Mouse (Mus musculus) embryonic stem cell, embryonic (primary cell): ENCODE results near the gene D430019H16Rik.

Source experiments
- CTCF ChIA-PET, 4 experiments: fragments of 300-600 bp in 2 of 4; fragments of 350-600 bp in 2 of 4; sonication (Branson Sonifier 250); formaldehyde crosslinking; loops; one replicate each; lab custom pipeline; 2022; ENCODE audit warnings: inconsistent platforms in 2 of 4; lab: Charles Lee
- POLR2A ChIA-PET, 4 experiments: fragments of 300-600 bp in 2 of 4; fragments of 350-600 bp in 2 of 4; sonication (Branson Sonifier 250); formaldehyde crosslinking; loops; one replicate each; lab custom pipeline; 2022; ENCODE audit warnings: antibody characterized with exemption in 4 of 4, inconsistent platforms in 1 of 4; lab: Charles Lee

D430019H16Rik gene

DNA sequence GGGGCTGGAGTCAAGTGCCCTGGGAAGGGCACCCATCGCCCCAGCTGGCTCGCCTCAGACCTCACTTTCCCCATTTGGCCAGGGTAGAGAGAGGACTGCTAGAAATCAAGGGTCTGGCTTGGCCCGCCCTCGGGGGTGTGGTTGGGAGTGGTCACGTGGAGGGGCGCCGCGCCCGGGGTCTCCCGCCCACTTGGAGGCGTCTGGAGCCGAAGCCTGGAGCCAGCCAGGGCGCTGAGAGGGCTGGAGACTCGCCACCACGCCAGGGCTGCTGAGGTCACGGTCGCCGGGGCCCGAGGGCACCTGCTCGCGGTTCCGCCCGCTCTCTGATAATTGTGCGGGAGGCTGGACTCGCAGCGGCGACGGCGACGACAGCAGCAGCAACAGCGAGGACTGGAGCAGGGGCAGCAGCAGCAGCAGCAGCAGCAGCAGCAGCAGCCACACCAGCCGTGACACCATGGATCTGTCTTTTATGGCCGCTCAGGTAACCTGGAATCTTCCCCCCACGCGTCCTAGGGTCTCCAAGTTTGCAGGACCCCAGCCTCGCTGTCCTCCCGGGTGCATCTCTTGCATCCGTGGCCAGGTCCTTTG is at the start of gene D430019H16Rik:
Gene D430019H16Rik, plus strand, starts transcription at position 187 of the 588 bp plus-strand sequence.
- CTCF ChIA-PET = interaction anchor here in 1 of 4 experiments (0.5 to 1.1 kb wide), 5 partner anchors 16 to 500 kb away, joined by 3 to 7 read pairs (median 3); no protein-coding TSS in a partner anchor

DNA sequence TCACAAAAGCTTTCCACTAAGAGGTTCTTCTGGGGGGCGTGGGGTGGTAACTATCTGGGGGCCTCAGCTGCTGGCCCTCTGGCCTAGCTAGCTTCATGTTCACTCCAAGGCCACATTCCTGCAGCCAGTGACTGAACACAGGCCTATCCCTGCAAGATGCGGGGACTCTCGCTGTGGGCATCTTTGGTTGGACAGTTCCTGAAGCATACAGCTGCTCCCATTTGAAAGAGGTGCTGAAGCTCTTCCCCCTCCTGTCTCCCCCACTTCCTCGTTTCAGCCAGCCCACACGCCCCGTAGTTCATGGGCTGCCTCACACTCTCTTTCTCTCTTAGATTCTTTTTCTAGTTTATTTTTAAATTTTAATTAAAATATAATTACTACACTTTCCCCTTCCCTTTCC is 47.6 kb upstream of the D430019H16Rik start:
- ChIA-PET CTCF (interaction anchor here in 2 of 4 experiments (0.6 to 1.4 kb wide), 3 partner anchors 118 to 338 kb away, joined by 3 to 4 read pairs (median 4); no protein-coding TSS in a partner anchor), POLR2A (interaction anchor here in 2 of 4 experiments (0.6 to 0.9 kb wide), 3 partner anchors 13 to 342 kb away, joined by 3 to 6 read pairs (median 3); no protein-coding TSS in a partner anchor)

More for the DNA sequence above, at the start of gene D430019H16Rik:
- POLR2A ChIA-PET = no interaction called here

DNA sequence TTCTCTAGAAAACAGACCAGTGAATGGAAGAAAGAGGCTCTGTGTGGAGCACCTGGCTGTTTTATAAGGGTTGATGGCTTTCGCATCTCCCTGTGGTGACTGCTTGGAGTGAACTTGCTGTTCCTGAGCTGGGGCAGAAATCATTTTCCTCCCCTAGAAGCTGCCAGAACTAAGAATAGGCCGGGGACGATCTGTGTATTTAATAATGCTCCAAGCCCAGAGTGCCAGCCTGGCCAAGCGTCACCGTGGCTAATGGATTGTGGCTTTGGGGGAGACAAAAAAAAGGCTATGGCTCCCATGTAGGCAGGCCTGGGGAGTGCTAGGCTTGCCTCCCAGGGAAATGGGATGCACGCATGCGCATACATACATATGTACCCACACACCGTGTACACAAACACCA is 39.7 kb upstream of the D430019H16Rik start:
- ChIA-PET POLR2A (no interaction called here), CTCF (no interaction called here)

DNA sequence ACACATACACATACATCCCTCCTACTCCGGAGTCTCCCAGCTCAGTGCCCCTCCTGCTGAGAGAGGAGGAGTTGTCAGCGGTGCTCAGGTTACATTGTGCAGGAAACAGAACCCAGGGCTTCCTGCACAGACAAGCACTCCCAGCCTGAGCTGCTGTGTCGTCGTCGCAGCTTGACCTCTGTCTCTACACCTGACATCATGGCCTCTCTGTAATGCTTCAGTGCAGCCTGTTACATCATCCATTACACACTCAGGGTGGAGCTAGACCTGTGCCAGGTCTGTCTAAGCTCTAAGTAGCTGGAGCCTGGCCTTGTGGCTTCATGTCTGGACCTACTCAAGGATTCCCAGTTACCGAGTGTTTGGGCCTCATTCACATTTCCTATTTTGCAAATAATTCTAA is 33.2 kb upstream of the D430019H16Rik start:
- ChIA-PET POLR2A (interaction anchor here in 2 of 4 experiments (0.8 to 2.0 kb wide), 2 partner anchors 19 to 139 kb away, joined by 3 to 4 read pairs; no protein-coding TSS in a partner anchor), CTCF (interaction anchor here in 2 of 4 experiments (0.6 to 2.0 kb wide), 3 partner anchors 54 to 161 kb away, joined by 3 to 7 read pairs (median 3); no protein-coding TSS in a partner anchor)

DNA sequence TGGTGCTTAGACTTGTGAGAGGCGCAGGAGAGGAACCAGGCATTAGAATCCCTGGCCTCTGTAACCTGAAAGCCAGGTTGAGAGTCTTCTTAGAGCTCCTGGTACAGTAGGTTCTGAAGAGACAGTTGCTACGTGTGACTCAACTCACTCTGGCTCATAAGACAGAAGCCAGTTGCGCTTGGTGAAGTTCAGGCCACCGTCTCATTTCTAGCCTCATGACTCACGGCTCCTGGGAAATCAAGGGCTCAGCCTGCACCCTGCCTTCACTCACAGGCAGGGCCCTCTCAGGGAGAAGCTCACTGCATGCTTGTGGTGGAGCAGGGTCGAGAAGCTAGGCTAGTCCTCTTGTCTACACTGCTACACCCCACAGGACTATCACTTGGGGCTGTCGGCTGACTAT is 27.1 kb upstream of the D430019H16Rik start:
- POLR2A ChIA-PET = interaction anchor here in 3 of 4 experiments (0.6 to 2.1 kb wide), 4 partner anchors 12 to 372 kb away, joined by 3 to 6 read pairs (median 3); no protein-coding TSS in a partner anchor
- CTCF ChIA-PET = interaction anchor here (0.6 to 2.4 kb wide), 21 partner anchors 26 to 474 kb away, joined by 3 to 16 read pairs (median 5); no protein-coding TSS in a partner anchor

DNA sequence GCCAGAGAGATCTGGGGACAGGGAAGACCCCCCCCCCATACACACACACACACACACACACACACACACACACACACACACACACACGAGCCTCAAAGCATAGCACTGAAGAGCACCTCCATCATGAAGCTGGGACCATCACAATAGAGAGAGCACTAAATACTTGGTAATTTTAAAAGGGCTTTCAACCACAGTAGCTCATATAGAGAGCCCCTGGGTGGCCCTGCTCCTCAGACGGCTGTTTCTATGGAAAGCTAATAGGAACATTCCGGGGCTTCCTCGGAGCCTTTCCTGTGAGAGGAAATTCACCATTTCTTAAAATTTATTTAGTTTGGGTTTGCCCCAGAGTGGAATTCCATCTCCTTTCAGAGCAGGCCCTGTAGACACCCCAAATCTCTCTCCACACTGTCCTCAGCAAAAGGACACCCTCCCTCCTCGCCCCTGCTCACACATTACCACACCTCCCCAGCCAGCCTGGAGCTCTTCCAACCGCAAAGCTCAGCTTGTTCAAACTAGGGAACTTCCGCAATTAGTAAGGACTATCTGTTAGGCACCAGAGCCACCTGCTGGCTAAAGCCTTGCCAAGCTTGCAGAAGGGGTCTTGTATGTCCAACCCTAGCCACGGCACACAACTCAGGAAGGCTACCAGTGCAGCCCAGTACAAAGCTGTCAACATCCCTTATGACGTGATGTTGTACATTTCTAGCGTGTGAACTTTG is 26.5 kb upstream of the D430019H16Rik start:
- CTCF ChIA-PET = interaction anchor here (0.5 to 2.4 kb wide), 60 partner anchors 8 to 1894 kb away, joined by 3 to 16 read pairs (median 4); partner anchors contain the start of gene Tcl1b5 (in 1 of the 4)
- POLR2A ChIA-PET = interaction anchor here in 3 of 4 experiments (0.6 to 2.1 kb wide), 7 partner anchors 9 to 323 kb away, joined by 3 to 6 read pairs (median 4); no protein-coding TSS in a partner anchor

DNA sequence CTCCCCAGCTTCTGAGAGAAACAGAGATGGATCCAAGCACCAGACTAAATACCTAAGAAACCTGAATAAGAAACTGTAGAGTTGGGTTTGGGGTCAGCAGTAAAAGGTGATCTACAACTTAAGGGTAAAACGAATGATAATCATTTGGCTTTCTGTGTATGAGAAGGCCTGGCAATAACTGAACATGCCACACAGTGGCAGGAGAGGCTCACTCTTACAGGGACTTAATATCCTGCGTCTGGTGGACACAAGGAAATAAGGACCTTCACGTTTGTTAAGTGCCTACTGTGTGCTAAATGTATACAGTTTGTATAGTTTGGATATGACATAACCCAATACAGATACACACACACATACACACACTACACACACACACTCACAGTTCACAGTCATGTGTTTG is 21.8 kb upstream of the D430019H16Rik start:
- ChIA-PET CTCF (no interaction called here), POLR2A (interaction anchor here in 1 of 4 experiments (0.7 kb wide), 1 partner anchor 182 kb away, joined by 3 read pairs; no protein-coding TSS in a partner anchor)

DNA sequence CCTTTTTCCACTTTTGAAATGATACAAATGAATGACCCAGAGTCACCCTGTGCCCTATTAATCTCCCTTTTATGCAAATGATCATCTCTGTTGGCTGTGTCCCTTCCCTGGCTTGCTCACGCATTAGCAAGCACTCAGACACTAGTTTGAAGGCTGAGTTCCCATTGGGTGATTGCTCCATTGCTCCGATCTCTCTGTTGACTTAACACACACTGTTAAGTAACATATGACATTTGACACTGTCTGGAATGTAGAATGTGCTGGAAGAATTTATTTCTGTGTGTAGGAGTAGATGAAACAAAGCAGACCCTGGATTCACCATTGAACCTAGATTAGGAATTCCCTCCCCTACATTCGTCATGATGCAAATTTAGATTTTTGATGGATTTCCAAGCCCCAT is 20.8 kb upstream of the D430019H16Rik start:
- ChIA-PET CTCF (no interaction called here), POLR2A (interaction anchor here in 1 of 4 experiments (0.7 kb wide), 1 partner anchor 182 kb away, joined by 3 read pairs; no protein-coding TSS in a partner anchor)

DNA sequence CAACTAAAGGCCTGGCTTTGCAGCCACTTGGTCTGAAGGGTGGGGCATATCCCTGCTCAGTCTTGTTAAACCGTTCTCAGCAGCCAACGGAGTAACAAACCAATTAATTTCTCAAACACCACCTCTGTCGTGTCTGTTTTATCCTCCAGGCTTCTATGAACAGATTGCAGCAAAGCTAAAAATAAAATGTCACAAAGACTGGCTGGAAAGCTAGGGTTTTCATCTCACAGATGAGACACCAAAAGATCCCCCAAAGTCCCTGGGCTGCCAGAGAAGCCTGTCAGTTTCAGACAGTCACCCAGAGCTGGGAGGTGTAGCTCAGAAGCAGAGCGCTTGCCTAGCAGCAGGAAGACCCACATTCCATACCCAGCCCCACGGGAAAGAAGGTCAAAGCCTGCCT is 15.4 kb upstream of the D430019H16Rik start:
- ChIA-PET POLR2A (interaction anchor here in 1 of 4 experiments (0.8 to 2.3 kb wide), 3 partner anchors 11 to 38 kb away, joined by 3 to 6 read pairs (median 6); no protein-coding TSS in a partner anchor), CTCF (interaction anchor here in 2 of 4 experiments (0.6 to 0.9 kb wide), 5 partner anchors 11 to 483 kb away, joined by 3 to 5 read pairs (median 3); no protein-coding TSS in a partner anchor)

DNA sequence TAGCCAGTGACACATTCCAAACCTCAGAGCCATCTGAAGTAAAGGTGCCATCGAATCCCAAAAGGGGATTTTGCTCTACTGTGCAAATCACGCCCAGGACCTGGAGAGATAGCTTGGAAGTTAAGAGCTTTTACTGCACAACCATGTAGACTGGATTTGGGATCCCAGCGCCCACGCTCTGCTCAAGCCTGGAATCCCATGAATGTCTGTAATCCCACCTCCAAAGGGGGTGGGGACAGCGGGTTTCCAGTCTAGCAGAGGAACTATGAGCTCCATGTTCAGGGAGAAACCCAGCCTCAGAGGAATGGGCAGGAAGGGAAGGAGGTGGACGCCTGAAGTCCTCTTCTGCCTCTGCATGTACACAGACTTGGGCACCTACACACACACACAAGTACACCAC is 13.7 kb upstream of the D430019H16Rik start:
- ChIA-PET POLR2A (interaction anchor here in 2 of 4 experiments (0.8 to 2.3 kb wide), 5 partner anchors 13 to 113 kb away, joined by 3 to 6 read pairs (median 3); no protein-coding TSS in a partner anchor), CTCF (interaction anchor here in 2 of 4 experiments (0.6 to 1.2 kb wide), 5 partner anchors 32 to 487 kb away, joined by 3 to 5 read pairs (median 3); no protein-coding TSS in a partner anchor)

DNA sequence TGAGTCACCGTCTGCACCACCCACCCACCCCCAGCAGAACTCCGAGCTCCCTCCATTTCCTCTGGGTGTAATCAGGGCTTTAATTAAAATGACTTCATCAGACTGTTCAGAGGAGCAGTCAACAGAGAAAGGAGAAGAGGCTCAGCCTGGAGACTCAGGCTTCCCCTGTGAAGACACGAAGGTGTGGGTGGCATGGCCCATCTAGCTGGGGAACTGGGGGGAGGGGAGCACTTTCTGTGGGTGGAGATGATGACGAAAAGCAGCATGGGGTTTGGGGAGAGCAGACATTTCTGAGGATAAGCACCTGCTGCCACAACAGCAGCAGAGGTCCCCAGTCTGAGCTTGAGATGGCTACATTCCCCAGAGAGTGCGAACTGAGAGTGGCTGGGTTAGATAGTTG is 10.1 kb upstream of the D430019H16Rik start:
- ChIA-PET POLR2A (interaction anchor here in 2 of 4 experiments (0.5 to 1.0 kb wide), 3 partner anchors 11 to 122 kb away, joined by 3 to 12 read pairs (median 3); no protein-coding TSS in a partner anchor), CTCF (interaction anchor here in 1 of 4 experiments (0.7 kb wide), 1 partner anchor 438 kb away, joined by 9 read pairs; no protein-coding TSS in a partner anchor)

DNA sequence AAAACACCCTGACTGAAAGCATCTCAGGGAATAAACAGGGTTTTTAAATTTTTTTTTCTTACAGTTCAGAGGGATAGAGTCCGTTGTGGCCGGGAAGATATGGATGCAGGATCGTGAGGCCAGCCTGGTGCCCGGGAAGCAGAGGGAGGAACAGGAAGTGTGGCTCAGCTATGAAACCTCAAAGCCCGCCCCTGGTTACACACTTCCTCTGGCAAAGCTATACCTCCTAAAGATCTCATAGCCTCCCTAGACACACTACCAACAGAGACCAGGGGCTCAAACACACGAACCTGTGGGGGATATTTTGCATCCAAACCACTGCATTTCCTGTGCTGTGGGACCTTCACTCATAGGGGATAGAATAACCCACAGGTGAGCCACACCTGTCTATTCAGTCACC is 7.9 kb upstream of the D430019H16Rik start:
- CTCF ChIA-PET = no interaction called here
- POLR2A ChIA-PET = no interaction called here

DNA sequence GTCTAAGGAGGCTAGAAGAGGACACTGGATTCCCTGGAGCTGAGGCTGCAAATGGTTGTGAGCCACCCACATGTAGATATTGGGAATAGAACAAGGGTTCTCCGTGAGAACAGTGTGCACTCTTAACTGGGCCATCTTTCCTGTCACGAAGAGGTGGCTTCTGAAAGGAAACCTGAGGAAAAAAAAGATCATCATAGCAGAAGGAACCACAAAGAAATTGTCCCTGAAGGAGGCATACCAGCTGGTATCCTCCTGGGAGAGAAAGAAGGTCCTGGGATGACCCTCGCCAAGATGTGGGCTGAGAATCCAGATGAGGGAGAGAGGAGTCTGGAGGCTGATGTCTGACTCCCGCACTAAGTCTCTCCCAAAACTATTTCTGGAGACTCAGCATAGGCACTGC is 4.4 kb upstream of the D430019H16Rik start:
- CTCF ChIA-PET = interaction anchor here in 1 of 4 experiments (0.6 kb wide), 1 partner anchor 260 kb away, joined by 3 read pairs; no protein-coding TSS in a partner anchor

DNA sequence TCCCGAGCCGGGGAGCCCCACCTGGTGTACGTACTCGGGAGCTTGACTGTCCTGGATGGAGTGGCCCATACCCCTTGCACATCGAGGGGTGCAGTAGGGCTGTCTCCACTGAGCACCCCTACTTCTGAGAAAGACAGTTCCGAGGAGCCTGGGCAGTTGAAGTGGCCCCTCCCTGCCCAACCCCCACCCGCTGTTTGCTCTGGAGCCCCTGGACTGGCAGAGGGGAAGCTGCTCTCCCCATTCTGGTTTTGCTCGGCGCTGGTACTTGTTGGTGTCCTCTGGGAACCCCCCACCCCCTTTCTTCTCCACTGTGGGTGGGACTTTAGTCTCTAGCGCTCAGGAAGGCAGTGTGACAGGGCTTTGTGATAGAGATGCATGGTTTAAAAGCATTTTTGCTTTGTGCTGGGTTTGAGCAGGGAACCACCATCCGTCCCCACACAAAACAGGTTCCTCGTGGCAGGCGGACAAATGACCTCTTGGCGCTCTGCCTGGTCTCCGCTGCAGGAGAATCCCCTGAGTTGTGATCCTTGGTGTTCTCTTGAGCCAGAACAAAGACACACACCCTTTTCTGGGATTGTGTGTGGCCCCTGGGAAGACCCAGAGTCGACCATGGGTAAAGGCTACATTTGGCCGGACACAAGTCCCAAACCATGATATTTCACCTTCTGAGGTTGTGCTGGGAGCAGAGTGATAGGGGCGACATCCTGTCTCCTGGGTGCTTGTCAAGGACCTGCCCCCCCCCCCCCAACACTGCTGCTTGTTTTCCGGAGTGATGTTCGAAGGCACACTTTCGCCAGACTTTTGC is 804 bp downstream of the D430019H16Rik start:
- ChIA-PET CTCF (interaction anchor here in 3 of 4 experiments (0.6 to 1.1 kb wide), 9 partner anchors 13 to 657 kb away, joined by 3 to 7 read pairs (median 3); no protein-coding TSS in a partner anchor), POLR2A (interaction anchor here in 2 of 4 experiments (0.6 to 1.1 kb wide), 5 partner anchors 11 to 158 kb away, joined by 3 to 5 read pairs (median 3); no protein-coding TSS in a partner anchor)

More for the DNA sequence above, 4.4 kb upstream of the D430019H16Rik start:
- POLR2A ChIA-PET = no interaction called here

DNA sequence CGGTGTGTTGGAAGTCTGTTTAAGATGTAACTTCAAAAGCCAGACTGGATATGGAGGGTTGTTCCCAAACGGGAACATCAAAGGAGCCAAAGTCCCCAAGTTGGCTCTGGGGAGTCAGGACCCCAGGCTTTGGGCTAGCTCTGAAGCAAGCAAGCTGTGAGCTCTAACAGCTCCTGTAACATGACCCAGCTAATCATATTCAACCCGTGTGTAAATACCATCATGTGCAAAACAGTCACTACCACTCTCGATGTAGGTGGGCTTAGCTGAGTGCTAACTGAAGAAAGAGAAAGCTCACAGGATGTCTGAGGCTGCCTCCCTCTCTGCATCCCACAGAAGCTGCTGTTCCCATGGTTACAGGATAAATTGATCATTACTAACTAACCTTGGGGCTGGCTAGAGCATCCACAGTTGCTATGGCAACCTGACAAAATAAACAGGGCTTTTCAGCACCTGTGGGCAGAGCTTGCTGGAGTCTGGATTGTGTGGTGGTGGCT is 1.5 kb downstream of the D430019H16Rik start:
- CTCF ChIA-PET = interaction anchor here in 2 of 4 experiments (0.6 to 1.0 kb wide), 3 partner anchors 43 to 187 kb away, joined by 3 to 5 read pairs (median 4); no protein-coding TSS in a partner anchor

DNA sequence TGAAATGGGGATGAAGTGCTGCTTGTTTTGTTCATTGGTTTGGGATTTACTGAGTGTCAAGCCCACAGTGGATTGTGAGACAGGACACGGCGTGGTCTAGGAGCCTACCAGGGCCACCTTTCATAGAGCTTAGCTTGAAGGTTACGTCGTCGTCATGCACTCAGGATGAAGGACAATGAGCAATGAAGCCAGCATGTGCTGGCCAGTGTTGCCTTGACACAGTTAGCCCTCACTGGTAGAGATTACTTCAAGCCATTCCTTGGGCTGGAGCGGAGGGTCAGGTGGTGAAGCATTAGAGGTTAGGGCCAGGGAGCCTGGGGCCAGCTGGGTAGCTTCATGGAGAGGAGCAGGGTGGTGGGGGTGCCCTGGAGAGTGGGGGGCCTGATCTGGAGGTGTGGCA is 5.1 kb downstream of the D430019H16Rik start:
- POLR2A ChIA-PET = no interaction called here
- CTCF ChIA-PET = no interaction called here

More for the DNA sequence above, 1.5 kb downstream of the D430019H16Rik start:
- POLR2A ChIA-PET = interaction anchor here in 3 of 4 experiments (0.6 to 2.0 kb wide), 4 partner anchors 17 to 157 kb away, joined by 3 to 6 read pairs (median 4); no protein-coding TSS in a partner anchor

DNA sequence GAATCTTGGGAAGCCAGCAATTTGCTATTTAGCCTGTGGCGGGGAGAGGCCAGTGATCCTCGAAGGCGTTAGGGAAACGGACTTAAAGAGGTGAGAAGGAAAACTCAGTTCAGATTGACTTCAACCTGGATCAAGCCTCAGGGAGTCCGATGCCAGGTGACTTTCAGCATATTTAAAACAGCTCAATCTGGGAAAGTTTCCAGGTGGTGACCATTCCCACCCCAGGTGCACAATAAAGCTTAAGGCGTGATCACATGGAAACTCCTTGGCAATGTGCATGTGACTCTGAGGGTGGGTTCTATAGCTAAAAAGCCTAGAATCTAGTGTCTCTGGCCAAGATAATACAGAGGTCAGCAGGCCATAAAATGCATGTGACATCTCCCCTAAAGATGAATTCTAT is 7.4 kb downstream of the D430019H16Rik start:
- ChIA-PET POLR2A (interaction anchor here in 1 of 4 experiments (0.8 to 1.2 kb wide), 3 partner anchors 119 to 239 kb away, joined by 3 to 4 read pairs (median 3); partner anchors contain the start of gene Tcl1), CTCF (interaction anchor here in 3 of 4 experiments (0.5 to 1.0 kb wide), 4 partner anchors 16 to 513 kb away, joined by 3 to 9 read pairs (median 3); no protein-coding TSS in a partner anchor)
